Mouse (Mus musculus) ovary, postnatal 36 days (tissue): ENCODE measurements around the gene Daam1.

Source experiments
- DNase-seq: peaks from one replicate; pipeline ENCODE4 v3.0.0; 2022; ENCODE audit warnings: low spot score, mixed read lengths

Daam1 gene

DNA sequence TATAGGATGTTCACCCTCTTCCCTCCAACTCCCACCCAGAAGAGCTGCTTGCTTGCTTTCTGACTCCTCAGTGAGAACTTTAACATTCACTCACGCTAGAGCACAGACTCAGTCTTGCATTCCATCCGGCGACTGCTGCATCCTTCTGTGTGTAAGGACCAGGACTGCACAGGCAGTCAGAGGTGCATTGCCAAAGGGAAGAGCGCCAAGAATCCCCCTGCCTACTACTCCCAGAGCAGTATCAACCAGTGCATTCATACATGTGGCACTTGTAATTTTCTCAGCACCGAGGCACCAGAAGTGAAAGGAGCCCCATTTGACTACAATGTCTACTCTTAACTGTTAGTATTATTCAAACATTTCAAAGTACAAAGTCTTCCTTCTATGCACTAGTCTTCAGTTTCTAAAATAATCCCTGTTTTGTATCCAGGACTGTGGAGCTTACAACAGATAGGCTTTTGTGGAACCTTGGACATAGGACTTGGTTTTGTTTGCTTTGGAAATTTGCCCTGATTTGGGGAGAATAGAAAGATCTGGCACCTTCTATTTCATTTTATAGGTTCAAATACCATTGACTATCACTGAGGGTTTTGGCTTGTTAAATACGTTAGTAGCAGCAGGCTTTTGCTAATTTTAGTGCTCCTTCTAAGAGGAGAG is 103.2 kb downstream of the Daam1 start:
- no peak for DNase-seq

- DNase-seq, result no peak
Measured at GRCm38 (mm10) chr12:71936636-71937035, 105.8 kb downstream of the Daam1 start.

GRCm38 (mm10) chr12:71938513-71938912 is 107.6 kb downstream of the Daam1 start:
- no peak for DNase-seq

- DNase-seq, result no peak
Measured at GRCm38 (mm10) chr12:71941290-71941689, 110.4 kb downstream of the Daam1 start.

DNA sequence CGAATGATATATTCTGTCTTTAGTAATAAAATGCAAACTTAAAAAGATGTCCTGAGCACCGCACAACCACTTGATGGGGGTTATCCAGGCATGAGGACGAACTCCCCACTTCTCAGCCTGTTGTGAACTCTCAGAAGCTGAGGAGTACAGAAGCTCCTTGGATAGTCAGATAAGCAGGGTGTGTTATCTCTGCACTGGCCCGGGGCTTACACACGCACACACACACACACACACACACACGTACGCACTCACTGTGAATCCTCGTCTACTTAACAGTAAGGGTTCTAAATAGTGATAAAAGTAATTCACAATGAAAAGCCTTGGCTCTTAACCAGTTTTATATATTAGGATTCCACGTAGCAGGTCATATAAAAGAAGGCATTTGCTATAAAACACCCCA is 112.2 kb downstream of the Daam1 start:
- no peak for DNase-seq

DNA sequence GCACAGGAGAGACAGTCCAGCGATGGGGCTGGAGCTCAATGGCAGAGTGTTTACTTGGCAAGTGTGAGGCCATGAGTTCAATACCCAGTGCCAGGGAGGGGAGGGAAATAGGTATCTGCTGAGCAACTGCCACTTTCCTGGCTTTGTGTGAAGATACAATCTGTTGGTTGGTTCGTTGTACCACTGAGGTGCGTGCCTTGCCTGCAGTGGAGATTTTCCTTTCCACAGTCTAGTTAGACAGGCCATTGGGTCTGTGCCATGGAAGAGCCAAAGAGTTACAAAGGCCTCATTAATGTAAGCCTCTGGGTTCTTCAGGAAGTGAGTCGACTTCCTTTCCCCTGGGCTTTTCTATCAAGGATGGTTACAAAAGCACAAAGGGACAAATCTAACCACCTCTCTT is 112.8 kb downstream of the Daam1 start:
- no peak for DNase-seq

- DNase-seq, result no peak
Measured at GRCm38 (mm10) chr12:71945844-71946243, 115.0 kb downstream of the Daam1 start.

- DNase-seq, result no peak
Measured at GRCm38 (mm10) chr12:71946448-71946847, 115.6 kb downstream of the Daam1 start.

DNA sequence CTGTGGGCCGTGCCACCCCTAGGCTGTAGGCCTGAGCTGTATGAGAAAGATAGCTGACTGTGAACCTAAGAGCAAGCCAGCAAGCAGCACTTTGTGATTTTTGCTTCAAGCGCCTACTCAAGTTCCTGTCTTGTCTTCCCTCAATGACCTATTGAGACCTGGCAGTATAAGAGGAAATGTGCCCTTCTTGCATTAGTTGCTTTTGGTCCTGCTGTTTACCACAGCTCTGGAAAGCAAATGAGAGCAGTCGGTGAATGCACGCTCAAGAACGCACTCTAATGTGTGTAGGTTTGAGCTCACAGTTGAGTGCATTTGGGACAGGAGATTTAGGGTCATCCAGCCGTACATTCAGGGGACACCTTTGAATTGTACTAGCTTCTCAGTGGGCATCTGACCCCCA is 118.1 kb downstream of the Daam1 start:
- no peak for DNase-seq

GRCm38 (mm10) chr12:71949606-71950005 is 118.7 kb downstream of the Daam1 start:
- no peak for DNase-seq

DNA sequence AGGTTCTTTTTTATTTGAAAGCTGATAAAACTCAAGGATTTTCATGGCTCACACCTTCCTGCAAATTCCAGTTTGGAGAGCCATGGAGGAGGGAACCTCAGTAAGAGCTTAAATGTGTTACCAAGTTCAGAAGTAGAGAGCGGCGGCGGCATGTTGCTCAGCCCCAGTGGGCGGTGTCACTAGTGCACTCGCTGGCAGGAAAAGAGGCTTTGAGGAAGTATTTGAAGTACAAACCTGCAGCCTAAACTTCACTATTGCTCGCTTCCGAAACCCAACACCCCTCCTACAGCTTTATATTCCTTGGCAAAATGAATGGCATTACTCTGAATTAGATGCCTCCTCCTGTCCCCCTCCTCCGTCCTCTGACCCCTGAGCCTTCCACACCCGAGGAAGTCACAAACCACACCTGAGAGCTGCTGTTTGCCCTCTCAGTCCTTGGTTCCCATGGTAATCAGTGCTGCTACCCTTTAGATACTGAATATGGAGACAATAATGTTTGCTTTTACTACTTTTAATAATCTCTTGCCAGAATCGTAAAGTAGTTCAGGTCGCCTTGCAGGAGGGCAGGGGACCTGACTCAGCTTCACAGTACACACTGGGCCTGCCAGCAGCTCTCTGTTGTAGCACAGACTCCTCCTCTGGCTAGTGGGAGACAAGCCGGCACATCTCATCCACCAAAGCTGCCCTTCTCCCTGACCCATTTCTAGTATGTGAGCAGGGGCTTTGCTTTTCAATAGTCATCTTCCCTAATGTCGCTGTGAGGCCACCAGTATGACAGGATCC is 119.4 kb downstream of the Daam1 start:
- no peak for DNase-seq

- no peak for DNase-seq
Measured at GRCm38 (mm10) chr12:71954180-71954935, 123.5 kb downstream of the Daam1 start.

DNA sequence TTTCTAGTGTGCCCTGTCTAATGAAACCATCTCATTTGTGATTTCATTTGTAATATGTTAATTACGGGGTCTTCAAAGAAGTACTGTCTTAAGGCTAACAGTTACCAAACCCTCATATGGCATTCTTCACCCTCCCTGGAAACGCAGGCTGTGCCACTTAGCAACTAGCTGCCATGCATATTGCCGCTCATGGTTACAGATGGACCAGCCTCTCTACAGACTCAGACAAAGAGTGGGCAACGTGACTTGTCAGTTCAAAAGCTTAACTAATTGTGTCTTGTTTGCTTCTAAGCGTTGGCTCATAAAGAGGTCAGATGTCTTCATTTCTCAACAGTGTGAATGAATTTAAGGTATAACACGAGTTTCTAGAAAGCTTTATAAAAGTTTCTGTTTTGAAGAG is 126.1 kb downstream of the Daam1 start:
- DNase-seq, result no peak

DNA sequence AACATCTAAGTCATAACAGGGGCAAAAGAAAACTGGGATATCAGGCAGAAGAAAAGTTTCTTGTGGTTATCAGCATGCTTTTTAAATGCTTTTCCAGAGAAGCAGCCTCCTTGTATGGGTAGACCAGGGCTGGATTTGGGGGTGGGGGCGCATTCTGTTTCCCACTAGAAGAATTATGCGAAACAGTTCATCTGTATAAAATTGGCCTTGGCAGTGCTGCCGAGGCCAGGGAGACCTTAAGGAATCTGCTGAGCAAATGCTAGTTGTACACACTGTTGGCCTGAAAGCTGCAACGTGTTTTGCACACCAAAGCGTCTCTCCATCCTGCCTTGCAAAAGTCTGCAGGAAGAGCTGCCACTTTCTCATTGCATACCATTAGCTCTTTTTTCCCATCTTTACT is 126.6 kb downstream of the Daam1 start:
- no peak for DNase-seq

- no peak for DNase-seq
Measured at GRCm38 (mm10) chr12:71959351-71959991, 128.6 kb downstream of the Daam1 start.

DNA sequence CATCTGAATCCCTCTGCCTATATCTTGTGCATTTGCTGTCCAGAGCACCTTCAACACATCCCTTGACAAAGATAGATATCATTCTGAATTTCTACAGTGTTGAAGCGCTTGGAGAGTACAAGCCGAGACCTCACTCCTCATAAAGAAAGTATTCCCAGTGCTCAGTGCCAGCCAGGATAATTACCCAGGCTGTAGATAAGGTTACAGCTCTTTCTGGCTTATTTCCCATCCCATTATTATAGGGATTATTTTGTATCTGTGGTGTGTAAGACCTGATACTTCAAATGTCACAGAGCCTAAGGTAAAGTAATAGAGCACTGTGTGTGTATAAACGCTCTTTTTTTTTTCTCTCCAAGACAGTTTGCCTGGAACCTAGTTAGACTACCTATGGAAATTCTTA is 130.8 kb downstream of the Daam1 start:
- DNase-seq, result no peak

GRCm38 (mm10) chr12:71962616-71963015 is 131.7 kb downstream of the Daam1 start:
- no peak for DNase-seq

DNA sequence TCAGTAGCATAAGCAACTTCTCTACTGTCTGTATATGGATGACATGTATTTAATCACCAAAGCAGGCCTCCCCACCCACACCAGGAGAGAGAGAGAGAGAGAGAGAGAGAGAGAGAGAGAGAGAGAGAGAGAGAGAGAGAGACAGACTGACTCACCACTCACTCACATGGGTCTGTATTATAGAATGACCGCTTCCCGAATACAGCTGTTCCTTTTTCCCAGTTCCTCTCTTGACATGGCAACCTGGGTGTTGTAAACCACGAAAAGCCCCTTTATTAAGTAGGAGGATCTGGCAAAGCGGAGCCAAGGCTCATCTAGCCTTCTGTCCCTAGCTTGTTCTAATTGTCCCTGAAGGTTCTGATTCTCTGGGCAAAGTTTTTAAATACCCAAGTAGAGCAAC is 137.7 kb downstream of the Daam1 start:
- DNase-seq, result no peak

DNA sequence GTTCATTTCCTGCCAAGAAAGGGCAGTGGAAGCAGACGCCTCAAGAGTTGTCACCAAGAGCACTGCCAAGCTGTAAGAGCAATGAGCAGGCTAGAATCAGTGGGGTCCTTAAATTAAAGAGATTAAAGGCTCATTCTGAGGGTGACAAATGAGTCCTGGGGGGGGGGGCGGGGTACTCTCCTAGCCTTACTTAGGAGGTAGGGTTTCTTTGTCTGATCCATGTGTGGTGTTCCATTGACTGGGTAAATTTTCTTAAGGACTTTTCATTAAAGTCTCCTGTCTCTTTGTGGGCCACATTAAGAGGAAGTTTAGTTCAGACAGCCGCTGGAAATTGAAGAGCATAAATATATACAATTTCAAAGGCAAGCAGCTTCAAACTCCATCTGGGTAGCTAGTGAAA is 138.1 kb downstream of the Daam1 start:
- DNase-seq, result no peak

- DNase-seq, result no peak
Measured at GRCm38 (mm10) chr12:71969439-71969838, 138.6 kb downstream of the Daam1 start.

DNA sequence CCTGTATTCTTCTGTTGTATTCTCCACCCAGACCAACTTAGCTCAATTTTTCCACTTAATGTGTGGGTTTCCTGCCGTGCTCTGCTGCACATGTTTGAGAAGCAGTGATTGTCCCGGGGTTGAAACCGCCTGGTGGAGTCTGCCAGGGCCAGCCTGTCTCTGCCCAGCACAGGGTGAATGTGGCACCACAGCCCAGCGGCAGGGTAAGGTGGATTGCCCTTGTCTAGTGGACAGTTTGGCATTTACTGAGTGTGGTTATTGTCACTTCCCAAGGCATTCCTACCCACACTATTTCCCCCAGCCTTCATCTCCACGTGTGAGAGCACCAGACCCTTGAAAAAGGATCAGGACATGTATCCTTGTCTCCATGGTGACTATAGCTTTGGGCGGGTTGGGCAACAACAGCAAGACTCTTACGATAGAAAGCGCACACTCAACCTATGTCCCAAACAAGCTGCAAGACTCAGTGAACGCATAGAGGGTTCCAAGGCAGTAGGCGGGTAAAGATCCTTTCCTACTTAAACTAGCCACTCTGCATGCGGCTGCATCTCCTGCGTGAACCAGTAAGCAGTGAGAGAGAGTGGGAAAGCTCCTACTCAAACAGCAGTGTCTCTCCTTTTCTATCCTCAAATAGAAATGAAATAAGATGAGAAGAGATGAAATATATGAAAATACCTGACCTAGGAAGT is 139.2 kb downstream of the Daam1 start:
- DNase-seq, result no peak
